Comparison of ENCODE assay signal across 14 mouse cellular contexts in the genomic region with DNA sequence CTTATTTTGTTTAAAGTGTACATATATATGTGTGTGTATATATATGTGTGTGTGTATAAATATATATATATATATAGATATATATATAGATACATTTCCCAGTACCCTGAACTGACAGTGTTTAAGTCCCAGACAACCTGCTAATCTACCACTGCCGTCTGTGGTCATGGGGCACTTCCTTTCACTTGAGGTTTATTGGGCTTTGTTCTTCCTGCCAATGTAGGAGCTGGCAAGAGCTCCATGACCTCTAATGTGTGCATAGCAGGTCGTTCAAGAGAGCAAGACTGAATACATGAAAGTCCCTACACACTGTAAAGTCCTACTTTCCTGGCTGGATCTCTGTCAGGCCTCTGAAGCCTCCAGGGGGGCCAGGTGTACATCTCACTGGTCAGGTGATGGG. TPM values are rescaled to one million over a fixed set of nuclear protein-coding genes. Genes with fewer than 3 reads are reported as not detected.
DNase-seq lines count a peak whose midpoint lies in the region; ATAC-seq lines count a peak whose summit lies in the region.
"Had no signal": no experiment of that assay in that cellular context is flagged by ENCODE, and none has a peak within 500 bp of the region (broad histone marks: within the 10 kb centered on the region; RNA-seq: fewer than 3 reads in every experiment).

No protein-coding gene starts in this region.

- H3K27me3 ChIP-seq in hindbrain, embryonic 10.5 days (ENCODE audit: insufficient read depth, poor library complexity, severe bottlenecking): no peaks in the 10 kb centered on the region
- H3K27me3 ChIP-seq: forebrain, embryonic 13.5 days; limb, embryonic 13.5 days; midbrain, embryonic 12.5 days had no signal

- H3K27ac ChIP-seq in hindbrain, embryonic 10.5 days: no peak overlapping the region
- H3K27ac ChIP-seq: forebrain, embryonic 13.5 days; limb, embryonic 13.5 days; midbrain, embryonic 12.5 days had no signal

- peak; percentile 12 for DNase-seq in adrenal gland, postnatal 10 days
- DNase-seq in adrenal gland, adult 2 months: no peak
- peak; percentile 87 for DNase-seq in 416B (ENCODE audit: low read depth)
- DNase-seq in lung, postnatal 36 days: no peak
- no peak for DNase-seq in embryo, embryonic 9.5 days (ENCODE audit: extremely low spot score)
- DNase-seq in hindbrain, embryonic 10.5 days (ENCODE audit: low spot score): no peak
- DNase-seq: cerebellum, adult 18-20 months; kidney, adult 8-10 months had no signal

- peaks cover 96% of the 10 kb centered on the region for H3K36me3 ChIP-seq in hindbrain, embryonic 10.5 days

- 86% methylated on average over 2 of the region's 2 CpGs for WGBS in hindbrain, embryonic 10.5 days

- no peaks in the 10 kb centered on the region for H3K9me3 ChIP-seq in hindbrain, embryonic 10.5 days
- H3K9me3 ChIP-seq: forebrain, embryonic 13.5 days; G1E; limb, embryonic 13.5 days; midbrain, embryonic 12.5 days had no signal

- no peaks in the 10 kb centered on the region for H3K4me1 ChIP-seq in hindbrain, embryonic 10.5 days (replicated peaks)
- H3K4me1 ChIP-seq: forebrain, embryonic 13.5 days; limb, embryonic 13.5 days; midbrain, embryonic 12.5 days had no signal

- peak; percentile 25 for ATAC-seq in granulocyte monocyte progenitor cell, adult 5-6 weeks (replicated peaks; ENCODE audit: poor library complexity, severe bottlenecking)
- peak; percentile 83 for ATAC-seq in megakaryocyte-erythroid progenitor cell, adult 5-6 weeks (replicated peaks; ENCODE audit: low FRiP score, low TSS enrichment, poor library complexity, severe bottlenecking)
- ATAC-seq: forebrain, embryonic 13.5 days had no signal

- no peak overlapping the region for H3K4me3 ChIP-seq in hindbrain, embryonic 10.5 days
- H3K4me3 ChIP-seq: forebrain, embryonic 13.5 days; limb, embryonic 13.5 days; midbrain, embryonic 12.5 days had no signal

RNA-seq across cellular contexts. Expression of gene Gpr21, which starts 49.4 kb away (rescaled TPM):
- 1 to 10 TPM; 1.1 to 2.0 TPM for total RNA-seq in adrenal gland, postnatal 10 days (2021)
- total RNA-seq in adrenal gland, adult 2 months (2021): under 1 TPM; 0.73 to 0.98 TPM
- 0.04 TPM in 2 replicates for polyA plus RNA-seq in adrenal gland, adult 2 months (2012; rRNA removed)
- 0.84 and 2.1 TPM in 2 replicates for total RNA-seq in granulocyte monocyte progenitor cell, adult 5-6 weeks (2014; fragmentation: Nextera tagmentation)
- total RNA-seq in granulocyte monocyte progenitor cell, adult 5-6 weeks (2017): 0.69 and 1.3 TPM in 2 replicates
- 2.0 and 3.3 TPM in 2 replicates for total RNA-seq in megakaryocyte-erythroid progenitor cell, adult 5-6 weeks (2014; fragmentation: Nextera tagmentation)
- 0.42 and 3.4 TPM in 2 replicates for total RNA-seq in megakaryocyte-erythroid progenitor cell, adult 5-6 weeks (2017)
- polyA plus RNA-seq in hindbrain, embryonic 10.5 days (2016; fragmentation: Nextera tagmentation; extraction: Ambion mirVana): 1.3 and 1.5 TPM in 2 replicates
- polyA plus RNA-seq: G1E had no signal

Comparison
In these comparisons a context has a peak if more than half of its experiments do, and no peak if none do; other contexts are left out.
1. DNase-seq: peak in adrenal gland, postnatal 10 days (single experiment) and 416B (single experiment); none in adrenal gland, adult 2 months (single experiment), lung, postnatal 36 days (single experiment), embryo, embryonic 9.5 days (single experiment) and hindbrain, embryonic 10.5 days (single experiment).